ENCODE assay signal across 7 mouse cellular contexts in the genomic region with DNA sequence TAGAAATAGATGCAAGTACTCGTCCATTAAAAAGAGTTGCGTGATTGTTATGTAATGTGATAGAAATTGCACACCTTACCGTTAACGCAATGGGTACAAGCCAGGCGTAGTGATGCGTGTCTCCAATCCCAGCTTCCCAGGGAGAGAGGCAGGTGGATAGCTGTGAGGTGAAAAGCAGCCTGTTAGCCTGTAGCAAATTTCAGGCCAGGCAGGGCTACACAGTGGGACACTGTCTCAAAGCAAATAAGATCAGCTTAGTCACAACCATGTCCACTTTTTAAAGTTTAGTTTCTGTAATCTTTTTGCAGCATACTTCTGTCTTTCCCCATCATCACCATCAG.
DNase-seq lines count a peak whose midpoint lies in the region; ATAC-seq and TF ChIP-seq lines count a peak whose summit lies in the region.

No protein-coding gene starts in this region.

- no peak overlapping the region for H3K4me2 ChIP-seq in liver, embryonic 14.5 days (ENCODE audit: low read depth)
- H3K4me2 ChIP-seq in liver, embryonic 12.5 days, result no peak overlapping the region
- H3K4me2 ChIP-seq in forebrain, embryonic 14.5 days (ENCODE audit: low read length), result no peak overlapping the region
- H3K4me2 ChIP-seq in intestine, embryonic 16.5 days (ENCODE audit: low read depth, low read length), result no peak overlapping the region
- peak overlapping the region; percentile 29 for H3K4me2 ChIP-seq in neural tube, embryonic 15.5 days

- H3K27ac ChIP-seq in liver, embryonic 14.5 days, result no peak overlapping the region
- H3K27ac ChIP-seq in liver, embryonic 12.5 days, result no peak overlapping the region
- H3K27ac ChIP-seq in forebrain, embryonic 14.5 days (ENCODE audit: low read depth, low read length), result no peak overlapping the region
- no peak overlapping the region for H3K27ac ChIP-seq in intestine, embryonic 16.5 days (ENCODE audit: low read length)
- no peak overlapping the region for H3K27ac ChIP-seq in neural tube, embryonic 15.5 days (replicated peaks)

- no peaks in the 10 kb centered on the region for H3K9me3 ChIP-seq in liver, embryonic 14.5 days (ENCODE audit: control insufficient read depth, low read length)
- H3K9me3 ChIP-seq in liver, embryonic 12.5 days (replicated peaks), result no peaks in the 10 kb centered on the region
- H3K9me3 ChIP-seq in forebrain, embryonic 14.5 days (replicated peaks; ENCODE audit: control insufficient read depth, low read length), result no peaks in the 10 kb centered on the region
- no peaks in the 10 kb centered on the region for H3K9me3 ChIP-seq in intestine, embryonic 16.5 days (ENCODE audit: control insufficient read depth, low read length)
- no peaks in the 10 kb centered on the region for H3K9me3 ChIP-seq in neural tube, embryonic 15.5 days (replicated peaks)

- no peaks in the 10 kb centered on the region for H3K36me3 ChIP-seq in liver, embryonic 14.5 days (replicated peaks; ENCODE audit: control insufficient read depth, insufficient read depth, low read depth)
- H3K36me3 ChIP-seq in liver, embryonic 12.5 days, result no peaks in the 10 kb centered on the region
- no peaks in the 10 kb centered on the region for H3K36me3 ChIP-seq in forebrain, embryonic 14.5 days (ENCODE audit: control insufficient read depth, insufficient read depth, low read length)
- H3K36me3 ChIP-seq in intestine, embryonic 16.5 days (ENCODE audit: control insufficient read depth, insufficient read depth, low read length), result no peaks in the 10 kb centered on the region
- H3K36me3 ChIP-seq in neural tube, embryonic 15.5 days, result no peaks in the 10 kb centered on the region

- no peak for DNase-seq in liver, embryonic 14.5 days (ENCODE audit: low read depth in 3 of 3, low spot score in 3 of 3)
- DNase-seq in forebrain, embryonic 14.5 days (ENCODE audit: low spot score), result no peak
- no peak for DNase-seq in heart, adult 9 months (ENCODE audit: low spot score in 2 of 2)
- DNase-seq in testis, postnatal 10 days (ENCODE audit: low spot score), result no peak

- TF ChIP-seq CTCF in liver, embryonic 14.5 days (IDR thresholded peaks at IDR 0.05; ENCODE audit: low read depth), result no peak

- H3K9ac ChIP-seq in liver, embryonic 14.5 days (replicated peaks), result no peak overlapping the region
- H3K9ac ChIP-seq in liver, embryonic 12.5 days, result no peak overlapping the region
- H3K9ac ChIP-seq in forebrain, embryonic 14.5 days (ENCODE audit: low read length), result no peak overlapping the region
- no peak overlapping the region for H3K9ac ChIP-seq in intestine, embryonic 16.5 days (ENCODE audit: low read depth, low read length)
- no peak overlapping the region for H3K9ac ChIP-seq in neural tube, embryonic 15.5 days (replicated peaks)

- no peaks in the 10 kb centered on the region for H3K4me1 ChIP-seq in liver, embryonic 14.5 days (replicated peaks; ENCODE audit: control insufficient read depth in 2 of 2, insufficient read depth in 2 of 2, low read length in 1 of 2)
- H3K4me1 ChIP-seq in liver, embryonic 12.5 days, result no peaks in the 10 kb centered on the region
- H3K4me1 ChIP-seq in forebrain, embryonic 14.5 days (ENCODE audit: control insufficient read depth, insufficient read depth, low read length), result no peaks in the 10 kb centered on the region
- no peaks in the 10 kb centered on the region for H3K4me1 ChIP-seq in intestine, embryonic 16.5 days (ENCODE audit: control insufficient read depth, insufficient read depth, low read length)
- H3K4me1 ChIP-seq in neural tube, embryonic 15.5 days, result peaks cover 4% of the 10 kb centered on the region; the same call in 1 of the 2 replicates

- no peak for TF ChIP-seq EP300 in liver, embryonic 14.5 days (IDR thresholded peaks at IDR 0.05; ENCODE audit: low read depth)

- peak; percentile 37; the same call in 1 of the 2 replicates for ATAC-seq in liver, embryonic 14.5 days (ENCODE audit: insufficient read depth)
- ATAC-seq in liver, embryonic 12.5 days, result no peak
- peak; percentile 72 for ATAC-seq in forebrain, embryonic 14.5 days
- ATAC-seq in intestine, embryonic 16.5 days, result peak; percentile 33
- ATAC-seq in neural tube, embryonic 15.5 days (ENCODE audit: low FRiP score), result peak; percentile 49; the same call in 1 of the 2 replicates

- H3K27me3 ChIP-seq in liver, embryonic 14.5 days (ENCODE audit: control insufficient read depth, insufficient read depth, low read length), result no peaks in the 10 kb centered on the region; the same call in 1 of the 2 replicates
- H3K27me3 ChIP-seq in liver, embryonic 12.5 days (replicated peaks), result no peaks in the 10 kb centered on the region
- no peaks in the 10 kb centered on the region for H3K27me3 ChIP-seq in forebrain, embryonic 14.5 days (replicated peaks; ENCODE audit: control insufficient read depth, insufficient read depth, low read length)
- H3K27me3 ChIP-seq in intestine, embryonic 16.5 days (replicated peaks; ENCODE audit: control insufficient read depth, insufficient read depth, low read length), result no peaks in the 10 kb centered on the region
- H3K27me3 ChIP-seq in neural tube, embryonic 15.5 days (replicated peaks), result no peaks in the 10 kb centered on the region

- WGBS in liver, embryonic 14.5 days (ENCODE audit: insufficient replicate concordance), result 16% methylated on average over 6 of the region's 6 CpGs
- WGBS in liver, embryonic 12.5 days (ENCODE audit: insufficient replicate concordance), result 25% methylated on average over 6 of the region's 6 CpGs
- 12% methylated on average over 6 of the region's 6 CpGs for WGBS in forebrain, embryonic 14.5 days
- WGBS in intestine, embryonic 16.5 days, result 21% methylated on average over 6 of the region's 6 CpGs
- 13% methylated on average over 6 of the region's 6 CpGs for WGBS in neural tube, embryonic 15.5 days

- H3K4me3 ChIP-seq in liver, embryonic 14.5 days (ENCODE audit: insufficient read depth in 1 of 2, low read depth in 2 of 2, low read length in 2 of 2), result no peak overlapping the region
- H3K4me3 ChIP-seq in liver, embryonic 12.5 days, result no peak overlapping the region
- H3K4me3 ChIP-seq in forebrain, embryonic 14.5 days (ENCODE audit: low read depth, low read length), result no peak overlapping the region
- H3K4me3 ChIP-seq in intestine, embryonic 16.5 days (ENCODE audit: low read length), result no peak overlapping the region
- no peak overlapping the region for H3K4me3 ChIP-seq in neural tube, embryonic 15.5 days (replicated peaks)
